Mouse (Mus musculus): ENCODE data around the gene Tnnt3.

DNA sequence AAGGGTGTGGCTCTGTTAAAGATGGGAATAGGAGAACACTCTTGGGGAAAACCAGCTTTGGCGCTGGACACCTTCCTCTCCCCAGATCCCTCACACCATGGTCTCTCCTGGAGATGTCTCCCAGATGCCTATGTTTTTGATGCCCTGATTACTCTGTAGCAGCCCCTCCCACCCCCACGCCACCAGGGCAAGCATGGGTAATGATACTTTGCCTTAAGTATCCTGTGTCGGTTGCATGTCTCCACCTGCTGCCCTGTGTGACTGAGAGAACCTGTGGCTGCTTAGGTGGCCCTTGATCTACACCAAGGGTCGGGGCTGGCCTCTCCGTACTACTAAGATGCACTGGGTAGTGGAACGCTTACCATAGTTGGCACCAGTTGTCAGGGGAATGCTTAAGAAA is 20.6 kb upstream of the Tnnt3 start:
- TF ChIP-seq CTCF (IDR thresholded peaks at IDR 0.05; ENCODE audit: borderline replicate concordance, insufficient read depth, low read depth, low read length) (no peak), POLR2A (IDR thresholded peaks at IDR 0.05; ENCODE audit: borderline replicate concordance, insufficient read depth, low read length) (no peak)
